Mouse (Mus musculus) ES-E14 (cell line): ENCODE measurements around the gene Wtap.
"Not testable (repeated sequence)": the region's sequence is repeated elsewhere in the genome, so short reads cannot be mapped to it uniquely, and the experiment has no call there.

ENCODE experiments used
- CHD2 ChIP-seq: IDR thresholded peaks from 2 replicates; pipeline ENCODE4 v1.6.1; 2014; ENCODE audit warnings: mild to moderate bottlenecking, low read depth, low read length, inconsistent platforms
- HCFC1 ChIP-seq: IDR thresholded peaks from 2 replicates; pipeline ENCODE4 v1.6.1; 2012; ENCODE audit warnings: low read length, inconsistent platforms, borderline replicate concordance; ENCODE audit not compliant: insufficient read depth
- MAFK ChIP-seq: IDR thresholded peaks from 2 replicates; pipeline ENCODE4 v1.6.1; 2014; ENCODE audit warnings: mild to moderate bottlenecking, low read depth, low read length, inconsistent platforms; ENCODE audit not compliant: insufficient read depth
- ZC3H11A ChIP-seq: IDR thresholded peaks from 2 replicates; pipeline ENCODE4 v1.6.1; 2012; ENCODE audit warnings: low read depth, mild to moderate bottlenecking, inconsistent platforms, low read length, borderline replicate concordance

GRCm38 (mm10) chr17:13036627-13037192 is 42.7 kb upstream of the Wtap start:
- TF ChIP-seq MAFK, CHD2, HCFC1, ZC3H11A: not testable (repeated sequence)
